Mouse (Mus musculus) CD4-positive, CD25-positive, alpha-beta regulatory T cell, adult 2 months (primary cell): Measurements from ENCODE around the gene Wfikkn2.
"Not testable (repeated sequence)": the region's sequence is repeated elsewhere in the genome, so short reads cannot be mapped to it uniquely, and the experiment has no call there.

Experiments
- DNase-seq: peaks from one replicate; pipeline ENCODE4 v3.0.0-alpha.2; 2012; ENCODE audit warnings: low read depth, low spot score

Wfikkn2 gene

DNA sequence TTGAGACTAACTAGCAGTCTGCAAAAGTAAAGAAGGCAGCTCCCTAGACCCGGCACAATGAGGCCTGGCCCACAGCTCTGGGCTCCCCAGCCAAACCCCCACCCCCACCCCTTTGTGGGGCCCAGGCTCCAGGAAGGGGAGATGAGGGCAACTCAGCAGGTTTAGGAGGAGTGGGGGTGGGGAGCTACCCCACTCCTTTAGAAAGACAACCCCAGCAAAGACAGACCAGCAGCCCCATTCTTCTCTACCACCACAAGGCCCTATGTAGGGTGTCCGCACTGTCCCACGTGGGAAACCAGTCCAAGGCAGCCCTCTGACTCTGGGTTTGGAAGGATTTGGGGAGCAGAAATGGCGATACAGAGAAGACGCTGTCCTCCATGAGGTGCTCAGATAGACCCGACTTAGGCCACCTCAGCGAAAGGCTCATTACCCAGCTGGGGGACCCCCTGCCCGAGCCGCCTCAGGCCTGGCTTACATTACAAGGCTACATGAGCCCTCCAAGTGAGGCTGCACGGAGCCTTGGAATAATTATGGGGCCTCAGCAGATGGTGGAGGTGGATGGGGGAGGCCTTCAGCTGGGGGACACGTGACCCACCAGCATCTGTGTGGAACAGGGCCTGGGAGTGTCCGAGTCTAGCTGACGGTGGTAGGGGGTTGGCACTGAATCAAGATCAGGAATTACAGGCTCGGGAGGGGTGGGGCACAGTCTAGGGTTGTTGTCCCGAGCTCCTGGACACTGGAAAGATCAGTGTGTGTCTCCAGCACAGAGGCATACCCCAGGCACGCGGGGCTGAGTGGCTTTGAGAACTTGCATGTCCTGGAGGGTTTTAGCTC lies at the start of gene Wfikkn2:
Gene Wfikkn2, minus strand, starts transcription at position 51 of the 834 bp plus-strand sequence.
- DNase-seq = no peak

DNA sequence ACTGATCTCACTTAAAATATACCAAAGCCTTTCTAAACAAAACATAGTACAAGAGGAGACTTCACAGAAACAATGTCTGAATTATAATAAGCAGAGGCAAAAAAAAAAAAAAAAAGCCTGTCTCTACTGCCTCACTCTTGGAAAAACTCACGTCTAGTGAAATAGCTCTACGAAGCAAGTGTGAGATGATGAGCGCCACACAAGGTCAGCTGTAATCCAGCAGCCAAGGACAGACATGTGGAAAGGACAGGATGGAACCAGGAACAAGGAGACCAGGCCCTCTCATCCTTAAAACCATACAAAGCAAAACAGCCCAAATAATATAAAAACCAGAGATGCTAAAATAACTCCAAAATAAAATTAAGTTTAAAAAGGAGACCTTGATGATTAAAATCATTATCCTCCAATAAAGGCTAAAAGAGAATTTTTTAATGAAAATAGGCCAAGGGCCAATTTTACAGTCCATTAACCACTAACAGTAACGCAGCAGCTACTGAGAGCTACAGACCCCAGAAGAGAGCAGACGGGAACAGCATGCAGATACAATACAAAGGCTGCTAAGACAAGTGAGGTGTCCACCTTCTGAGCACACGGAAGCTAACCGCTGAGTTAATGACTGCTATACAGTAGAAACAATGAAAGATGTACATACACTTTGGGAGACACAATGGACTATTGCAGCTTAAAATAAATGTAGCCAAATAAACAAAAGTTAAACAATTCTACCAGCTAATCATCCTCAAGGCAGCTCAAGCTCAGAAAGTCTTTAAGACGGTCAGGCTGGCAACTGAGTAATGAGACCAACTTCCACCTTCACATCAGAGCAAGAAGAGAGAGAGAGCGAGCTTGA lies 49.4 kb upstream of the Wfikkn2 start:
- no peak for DNase-seq

DNA sequence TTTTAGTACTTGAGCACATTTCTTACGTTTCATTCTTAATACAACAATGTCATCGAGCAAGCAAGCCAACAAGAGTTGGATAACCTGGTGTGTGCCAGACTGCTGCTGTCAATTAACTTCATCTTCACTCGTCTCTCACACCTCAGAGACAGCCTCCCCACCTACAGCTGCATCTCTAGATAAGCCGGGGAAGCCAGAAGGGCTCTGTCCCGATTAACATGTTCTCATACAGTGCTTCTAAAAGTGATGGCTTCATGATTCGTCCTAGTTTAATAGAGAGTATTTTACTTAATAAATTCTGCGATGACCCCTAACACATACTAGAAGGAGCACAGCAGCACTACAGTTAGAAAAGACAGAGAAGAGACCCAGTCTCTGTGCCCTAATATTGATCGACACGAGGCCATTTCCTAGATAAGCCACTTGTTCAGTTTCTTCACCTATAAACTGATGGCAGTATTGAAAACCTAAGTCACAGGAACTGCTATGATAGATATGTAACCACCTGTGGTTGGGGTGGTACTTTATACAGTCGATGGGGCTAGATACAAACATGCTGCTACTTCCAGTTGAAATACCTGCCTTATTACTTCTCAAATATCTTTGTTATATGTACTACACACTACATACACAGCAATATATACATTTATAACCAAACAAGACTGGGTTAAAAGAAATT lies 44.4 kb upstream of the Wfikkn2 start:
- no peak for DNase-seq

DNA sequence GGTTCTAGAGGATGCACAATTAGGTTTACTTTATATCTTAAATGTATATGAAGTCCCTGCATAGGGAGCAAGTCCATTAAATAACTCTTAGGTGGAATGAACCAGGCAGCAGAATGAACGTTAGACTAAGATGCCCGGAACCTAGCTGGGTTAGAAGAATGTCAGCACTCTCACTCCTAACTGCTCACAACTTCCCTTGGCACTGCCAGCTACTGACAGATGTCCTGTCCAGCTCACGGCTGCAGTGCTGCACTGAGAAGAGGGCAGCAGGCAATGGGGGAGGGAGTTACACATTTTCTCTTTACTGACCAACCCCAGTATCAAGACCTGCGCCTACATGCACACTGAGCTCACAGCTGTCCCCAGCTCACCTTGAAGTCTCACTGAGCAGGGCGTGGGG lies 41.3 kb upstream of the Wfikkn2 start:
- no peak for DNase-seq

DNA sequence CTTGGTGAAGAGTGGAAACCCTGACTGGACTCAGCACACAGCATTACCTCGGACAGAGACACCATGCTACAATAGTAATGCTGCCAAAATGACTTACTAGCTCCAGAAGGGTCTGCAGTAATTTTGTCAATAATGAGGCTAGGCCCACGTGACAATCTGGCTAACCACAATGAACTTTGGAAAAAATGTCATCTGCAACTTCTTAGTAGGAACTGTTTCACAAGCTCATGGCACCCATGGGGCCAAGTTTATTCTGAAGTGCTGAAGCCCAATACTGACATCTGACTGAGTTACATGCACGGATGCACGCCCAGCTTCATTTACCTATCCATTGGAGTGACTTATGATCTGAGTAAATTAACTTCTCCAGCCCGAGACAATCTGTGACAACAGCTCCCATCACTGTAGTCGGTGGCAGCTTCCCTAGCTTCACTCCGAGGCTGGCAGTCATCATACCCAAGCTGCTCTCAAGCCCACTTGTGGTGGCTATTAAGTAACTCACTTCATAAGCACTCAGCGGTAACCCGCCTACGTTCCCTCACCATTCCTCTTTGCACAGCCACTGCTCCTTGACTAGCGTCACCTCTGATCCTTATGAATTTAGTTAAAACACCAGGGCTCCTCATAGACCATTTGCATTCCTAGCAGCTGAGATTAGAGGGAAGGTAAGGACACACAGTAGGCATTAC lies 40.2 kb upstream of the Wfikkn2 start:
- DNase-seq = no peak

DNA sequence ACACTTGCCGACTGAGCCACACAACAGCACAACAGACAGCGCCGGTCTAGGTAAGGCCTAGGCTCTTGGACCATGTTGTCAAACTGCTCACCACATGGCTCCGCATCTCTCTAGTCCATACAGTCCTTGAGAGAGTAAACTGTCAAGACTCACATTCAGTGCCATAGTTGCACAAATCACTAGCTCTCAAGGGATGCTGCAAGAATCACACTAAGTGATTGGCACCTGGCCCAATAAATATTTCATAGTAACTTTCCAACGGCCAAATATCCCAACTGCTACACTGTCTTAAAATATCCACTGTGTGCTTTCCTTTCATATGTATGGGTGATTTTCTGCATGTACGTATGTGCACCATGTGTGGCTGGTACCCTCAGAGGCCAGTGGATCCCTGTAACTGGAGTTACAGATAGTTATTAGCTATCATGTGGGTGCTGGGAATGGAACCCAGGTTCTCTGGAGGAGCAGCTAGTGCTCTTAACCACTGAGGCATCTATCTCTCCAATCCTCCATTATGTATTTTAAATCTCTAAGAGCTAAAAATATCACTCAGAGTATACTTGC lies 37.8 kb upstream of the Wfikkn2 start:
- no peak for DNase-seq

DNA sequence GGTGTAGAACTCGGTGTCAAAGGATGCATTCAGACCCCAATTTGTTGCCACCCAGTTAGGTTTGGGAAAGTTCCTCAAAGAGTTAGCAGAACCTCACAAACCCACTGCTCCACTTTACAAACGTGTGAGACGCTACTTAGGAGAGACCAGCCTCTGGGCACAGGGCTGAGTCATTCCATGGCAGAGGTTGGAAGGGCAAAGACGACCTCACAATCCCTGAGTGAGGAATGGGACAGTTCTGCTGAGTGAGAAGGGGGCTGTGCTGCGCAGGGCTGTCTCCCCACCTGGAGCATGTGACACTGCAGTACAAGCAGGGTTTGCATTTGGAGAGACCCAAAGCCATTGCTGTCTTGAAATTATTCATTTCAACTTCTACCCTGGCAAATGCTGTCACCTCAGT lies 36.5 kb upstream of the Wfikkn2 start:
- DNase-seq = no peak

DNA sequence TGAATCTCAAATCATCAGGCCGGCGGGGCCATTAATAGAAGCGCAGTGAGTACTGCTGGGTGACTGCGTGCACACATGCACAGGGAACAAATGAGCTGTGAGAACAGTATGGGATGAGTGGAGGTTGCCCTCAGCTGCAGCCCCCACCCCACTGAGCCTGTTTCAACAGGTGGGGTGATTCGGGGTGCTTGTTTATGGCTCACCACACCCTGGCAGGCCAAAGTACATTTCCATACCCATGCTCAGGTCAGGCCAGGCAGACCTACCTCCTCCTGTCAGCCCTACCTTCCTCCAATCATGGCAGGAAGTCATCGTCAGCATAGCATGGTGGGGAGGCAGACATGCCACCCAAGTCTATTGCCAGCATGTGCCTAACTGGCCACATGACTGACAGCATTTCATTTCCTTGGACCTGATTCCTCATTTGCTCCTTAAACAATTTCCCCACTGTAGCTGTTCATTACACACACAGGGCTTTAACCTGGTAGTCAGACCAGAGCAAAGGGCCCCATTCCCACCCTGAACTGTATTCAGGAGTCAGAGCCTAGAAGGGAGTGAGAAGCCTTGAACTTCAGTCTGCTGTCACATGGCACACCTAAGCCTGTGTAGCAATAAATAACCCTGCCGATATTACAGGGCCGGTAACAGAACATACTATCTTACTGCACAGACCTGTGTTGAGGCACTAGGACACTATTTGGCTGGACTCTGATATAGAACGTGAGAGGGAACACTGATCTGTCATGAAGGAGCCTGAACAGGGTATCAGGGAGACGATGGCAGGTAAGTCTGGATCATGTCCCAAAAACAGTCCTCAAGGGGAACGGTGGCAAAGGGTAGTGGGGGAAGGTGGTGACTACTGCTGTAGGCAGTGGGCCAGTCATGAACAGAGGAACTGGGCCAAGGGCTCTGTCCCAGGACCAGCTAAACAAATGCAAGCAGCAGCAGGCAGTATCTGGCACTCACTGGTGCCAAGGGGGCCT lies 35.7 kb upstream of the Wfikkn2 start, which contains the start of gene Gm21885:
Gene Gm21885, plus strand, starts transcription at position 675 of the 983 bp plus-strand sequence.
- DNase-seq = no peak

DNA sequence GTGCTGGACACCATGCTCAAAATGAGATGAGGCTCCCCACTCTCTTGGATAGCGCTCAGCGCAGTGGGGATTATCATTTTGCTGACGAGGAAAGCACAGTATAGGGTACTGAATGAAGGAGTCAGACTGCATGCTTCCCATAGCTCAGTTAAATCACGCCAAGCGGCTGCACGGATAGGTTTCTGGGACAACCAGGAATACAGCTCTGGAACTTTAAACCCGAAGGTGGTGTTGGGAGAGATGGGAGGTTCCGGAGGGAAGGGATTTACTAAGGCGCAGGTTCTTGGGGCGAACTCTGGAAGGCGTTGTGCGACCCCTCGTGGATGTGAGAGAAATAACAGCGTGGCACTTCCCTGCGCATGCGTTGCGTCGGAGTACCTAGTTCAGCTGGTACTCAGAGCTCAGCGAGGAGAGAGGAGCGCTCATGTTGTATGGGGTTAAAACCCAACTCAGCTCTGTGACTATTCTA lies 31.1 kb upstream of the Wfikkn2 start:
- DNase-seq = peak; percentile 93

DNA sequence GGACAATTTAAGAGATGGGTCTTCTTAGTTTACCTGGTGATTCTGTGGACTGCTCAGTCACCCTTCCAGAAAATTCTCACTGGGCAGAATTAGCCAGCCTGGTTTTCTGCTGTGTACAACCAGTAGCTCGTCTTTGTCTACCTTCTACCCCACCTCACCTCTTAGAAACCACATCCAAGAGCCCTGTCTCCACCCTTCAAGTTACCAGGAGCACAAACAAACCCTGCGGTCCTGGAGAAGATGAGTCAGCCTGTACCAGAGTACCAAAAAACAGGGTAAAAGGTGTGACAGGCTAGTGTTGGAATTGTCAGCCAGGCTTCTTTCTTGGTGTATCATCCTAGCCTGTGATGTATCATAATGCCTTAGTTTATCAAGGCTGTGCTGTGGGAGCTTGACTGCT lies 29.9 kb upstream of the Wfikkn2 start:
- peak; percentile 66 for DNase-seq

DNA sequence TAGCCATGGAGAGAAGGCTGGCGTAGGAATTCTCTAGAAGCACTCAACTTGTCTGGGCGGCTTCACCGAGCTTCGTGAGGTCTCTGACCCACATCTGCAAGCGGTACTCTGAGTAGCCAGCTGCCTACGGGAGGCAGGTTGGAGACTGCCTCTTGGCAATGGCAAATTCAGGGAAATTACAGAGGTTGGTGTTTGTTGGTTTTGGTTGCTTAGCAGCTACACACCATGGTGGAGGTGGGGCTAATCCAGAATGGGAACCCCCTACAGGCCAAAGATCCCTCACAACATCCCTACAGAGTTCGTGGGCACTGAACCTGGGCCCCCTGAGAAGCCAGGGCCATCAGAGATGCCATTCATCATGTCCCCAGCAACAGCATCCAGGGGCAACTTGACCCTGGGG lies 29.4 kb upstream of the Wfikkn2 start:
- peak; percentile 41 for DNase-seq

DNA sequence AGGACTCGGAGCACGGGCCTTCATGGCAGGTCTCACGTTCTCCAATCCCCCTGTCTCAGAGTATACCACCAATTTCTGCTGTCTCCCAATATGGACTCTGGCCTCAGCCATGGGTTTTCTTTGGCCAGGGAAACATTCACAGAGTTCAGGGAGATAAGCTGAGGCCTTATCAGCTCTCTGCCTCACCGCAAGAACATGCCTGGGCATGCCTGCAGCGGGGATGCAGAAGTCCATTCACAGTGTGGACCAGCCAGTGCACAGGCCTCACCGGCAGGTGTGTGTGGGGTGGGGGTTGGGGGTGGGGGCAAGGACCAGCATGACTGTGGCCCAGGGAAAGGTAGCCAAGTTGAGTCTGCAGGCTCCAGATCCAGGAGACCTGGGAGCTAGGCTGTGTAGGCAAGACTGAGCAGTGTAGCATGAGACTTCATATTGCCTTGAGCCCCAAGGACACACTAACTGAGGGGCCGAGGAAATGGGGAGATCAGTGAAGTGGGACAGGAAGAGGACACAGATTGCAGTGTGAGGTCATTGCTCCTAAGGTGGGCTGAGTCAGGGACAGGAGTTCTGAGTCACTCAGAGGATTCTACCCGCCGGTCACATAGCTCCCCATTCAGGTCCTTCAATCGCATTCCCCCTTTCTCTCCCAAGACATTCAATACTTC lies 28.5 kb upstream of the Wfikkn2 start:
- DNase-seq = no peak

DNA sequence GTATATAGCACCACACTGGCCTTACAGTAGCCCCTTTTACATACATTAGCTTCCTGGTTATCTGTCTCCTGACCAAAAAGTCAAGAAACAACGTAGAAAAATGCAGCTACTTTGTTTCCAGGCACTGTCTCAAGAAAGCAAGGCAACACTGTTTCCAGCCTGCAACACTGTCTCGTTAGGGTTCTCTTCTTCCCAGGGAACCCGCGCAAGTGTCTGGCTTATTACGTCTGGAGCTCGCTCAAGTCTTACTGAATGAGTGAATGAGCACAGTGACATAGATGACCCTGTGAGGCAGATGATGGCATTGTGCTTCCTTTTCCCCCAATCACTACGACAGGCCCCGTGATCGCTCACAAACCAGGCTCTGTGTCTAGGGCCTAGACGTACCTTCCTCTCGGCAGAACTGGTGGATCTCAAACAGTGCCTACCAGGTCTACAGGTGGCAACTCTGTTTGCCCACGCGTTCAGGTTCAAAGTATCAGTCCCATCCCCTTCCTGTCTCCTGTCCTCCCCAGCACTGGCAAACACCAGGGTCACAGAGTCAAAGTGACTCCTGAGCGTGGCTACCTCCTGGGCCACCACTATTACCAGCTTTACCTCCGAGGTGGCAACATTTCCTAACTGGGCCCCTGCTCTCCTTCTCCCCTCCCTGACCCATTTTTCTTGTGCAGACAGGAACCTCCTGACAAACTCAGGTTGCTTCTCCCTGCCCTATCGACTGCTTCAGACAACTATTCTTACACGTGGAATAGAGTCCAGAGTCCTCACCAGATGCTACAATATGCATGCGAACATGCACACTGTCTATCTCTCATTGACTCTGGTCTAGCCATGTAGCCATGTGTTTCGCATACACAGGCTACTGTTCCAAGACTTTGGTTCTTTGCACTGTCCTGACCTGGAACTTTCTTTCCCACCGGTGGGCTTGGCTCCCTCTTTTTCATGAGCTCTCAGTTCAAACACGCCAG lies 27.4 kb upstream of the Wfikkn2 start:
- no peak for DNase-seq

DNA sequence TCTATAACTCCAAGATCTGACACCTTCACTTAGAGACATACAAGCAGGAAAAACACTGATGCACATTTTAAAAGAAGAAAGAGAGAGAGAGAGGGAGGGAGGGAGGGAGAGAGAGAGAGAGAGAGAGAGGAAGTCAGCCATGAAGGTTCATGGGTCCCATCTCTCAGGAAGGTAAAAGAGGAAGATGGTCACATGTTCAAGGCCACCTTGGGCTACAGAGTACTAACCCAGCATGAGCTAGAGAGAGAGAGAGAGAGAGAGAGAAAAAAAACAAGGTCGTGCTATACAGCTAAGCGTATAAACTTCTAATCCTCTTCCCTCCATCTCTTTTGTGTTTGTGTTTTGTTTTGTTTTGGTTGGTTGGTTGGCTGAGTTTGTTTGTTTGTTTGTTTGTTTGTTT lies 25.2 kb upstream of the Wfikkn2 start:
- DNase-seq = no peak

DNA sequence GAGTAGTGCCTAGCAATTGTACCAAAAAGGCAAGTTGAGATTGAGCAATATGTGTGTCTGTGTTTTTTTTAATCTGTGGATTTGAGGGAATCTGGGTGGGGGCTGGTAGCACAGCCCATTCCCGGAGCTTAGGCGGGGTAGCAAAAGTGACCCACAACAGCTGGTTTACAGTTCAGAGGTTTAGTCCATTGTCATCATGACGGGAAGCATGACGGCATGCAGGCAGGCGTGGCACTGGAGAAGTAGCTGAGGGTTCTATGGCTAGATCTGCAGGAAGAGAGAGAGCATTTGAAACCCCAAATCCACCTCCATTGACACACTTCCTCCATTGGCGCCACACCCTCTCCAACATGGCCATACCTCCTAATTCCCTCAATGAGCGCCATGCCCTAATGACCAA lies 24.1 kb upstream of the Wfikkn2 start:
- DNase-seq = no peak

DNA sequence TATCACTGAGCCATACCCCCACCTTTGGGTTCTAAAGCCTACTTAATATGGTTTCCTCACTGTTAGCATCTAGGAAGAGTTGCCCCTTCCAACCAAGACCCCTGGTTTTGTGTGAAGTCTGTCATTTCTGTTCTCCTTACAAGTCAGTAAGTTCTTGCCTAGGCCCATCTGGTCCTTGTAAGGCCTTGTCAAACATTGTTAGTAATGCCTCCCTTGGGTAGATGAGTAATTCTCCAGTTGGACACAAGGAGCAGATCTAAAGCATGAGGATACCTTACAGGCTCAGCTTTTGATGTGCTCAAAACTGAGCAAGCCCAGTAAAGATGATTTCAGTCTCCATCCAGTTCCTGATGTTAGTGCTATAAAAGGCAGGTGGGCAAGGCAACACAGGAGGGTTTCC lies 23.0 kb upstream of the Wfikkn2 start:
- no peak for DNase-seq

DNA sequence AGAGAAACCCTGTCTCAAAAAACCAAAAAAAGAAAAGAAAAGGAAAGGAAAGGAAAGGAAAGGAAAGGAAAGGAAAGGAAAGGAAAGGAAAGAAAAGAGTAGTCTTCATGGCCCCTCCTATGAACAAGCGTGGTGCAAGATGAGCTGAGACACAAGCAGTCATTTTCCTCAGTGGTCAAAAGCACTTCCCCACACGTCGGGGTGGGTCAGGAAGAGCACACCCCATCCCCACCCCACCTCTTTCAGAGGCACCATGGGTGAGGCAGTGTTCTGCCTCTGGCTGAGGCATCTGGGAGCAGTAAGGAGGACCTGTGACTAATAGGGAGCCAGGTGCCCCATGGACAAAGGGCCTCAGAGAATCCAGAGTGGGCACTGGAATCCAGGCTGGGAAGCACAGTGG lies 20.4 kb upstream of the Wfikkn2 start:
- not testable (repeated sequence) for DNase-seq

DNA sequence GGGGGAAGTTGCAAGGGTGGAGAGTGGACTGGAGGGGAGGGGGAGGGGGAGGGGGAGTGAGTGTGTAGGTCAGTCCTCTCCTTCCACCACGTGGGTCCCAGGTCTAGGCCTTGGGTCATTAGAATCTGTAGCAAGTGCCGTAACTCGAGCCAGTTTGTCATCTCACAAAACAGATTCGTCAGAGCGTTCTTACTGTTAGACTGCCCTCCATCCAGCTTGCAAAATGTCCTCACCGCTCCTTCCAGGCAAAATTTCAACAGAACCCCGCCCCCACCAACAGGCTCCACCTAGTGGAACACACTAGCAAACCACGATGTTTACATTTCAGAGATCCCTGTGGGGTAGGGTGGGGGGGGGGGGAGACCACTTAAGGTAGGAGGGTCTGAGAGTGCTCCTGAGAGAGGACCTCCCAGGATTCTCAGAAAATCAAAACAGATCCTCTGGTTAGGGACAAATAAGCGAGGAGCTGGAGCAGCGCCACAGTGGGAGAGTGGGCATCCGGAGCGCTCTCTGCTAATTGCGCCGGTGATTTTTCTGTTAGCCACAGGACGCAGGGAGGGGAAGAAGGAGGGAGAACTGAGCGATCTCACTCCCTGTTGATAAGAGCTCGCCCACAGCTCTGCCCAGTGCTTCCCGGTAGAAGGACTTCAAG lies 19.5 kb upstream of the Wfikkn2 start:
- peak; percentile 54 for DNase-seq
